Mouse (Mus musculus) erythroblast, embryonic 14.5 days (primary cell): ENCODE results near the gene Myd88.

ENCODE experiments used
- GATA1 ChIP-seq: IDR thresholded peaks from 2 replicates; pipeline ENCODE4 v1.6.1; 2012; ENCODE audit warnings: low read length, inconsistent platforms, mixed read lengths
- TAL1 ChIP-seq: IDR thresholded peaks from 3 replicates; pipeline ENCODE4 v1.6.1; 2012; ENCODE audit warnings: low read length, inconsistent platforms, mixed read lengths

DNA sequence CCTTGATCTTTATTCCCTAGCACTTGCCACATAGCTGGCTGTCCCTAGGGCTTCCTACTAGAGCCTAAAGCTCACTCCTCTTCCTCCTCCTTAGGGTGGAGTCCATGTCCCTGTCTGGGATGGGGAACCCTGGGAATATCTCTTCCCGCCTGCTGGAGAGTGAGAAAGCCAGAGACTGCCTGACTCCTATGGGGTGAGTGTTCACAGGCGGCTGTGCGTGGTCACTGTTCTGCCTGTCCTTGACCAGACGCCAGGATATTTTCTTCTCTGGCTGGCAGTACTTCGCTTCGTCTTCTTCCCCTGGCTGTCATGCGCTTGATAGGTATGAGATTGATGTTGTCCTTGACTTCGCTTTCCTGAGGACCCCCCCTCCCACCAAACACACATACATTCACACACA, 5.2 kb upstream of the Myd88 start:
- TF ChIP-seq TAL1 (no peak), GATA1 (no peak)
